Mouse (Mus musculus): ENCODE data around the gene Sinhcaf. TPM values are rescaled to one million over a fixed set of nuclear protein-coding genes. Genes with fewer than 3 reads are reported as not detected.
"Not testable (repeated sequence)": the region's sequence is repeated elsewhere in the genome, so short reads cannot be mapped to it uniquely, and the experiment has no call there.

Gene Sinhcaf
- total and polyA plus RNA-seq, 2 experiments from 2014 or later, result 19.4 to 25.3 TPM

GRCm38 (mm10) chr6:148934961-148935590 is 11.2 kb downstream of the Sinhcaf start:
- Histone ChIP-seq H3K36me3 (ENCODE audit: insufficient read depth) (peaks cover 5% of the 10 kb centered on the region; the same call in 1 of the 2 replicates), H3K9ac (no peak overlapping the region), H3K27me3 (ENCODE audit: insufficient read depth, low read length) (no peaks in the 10 kb centered on the region), H3K9me3 (ENCODE audit: low read length) (no peaks in the 10 kb centered on the region), H3K4me1 (ENCODE audit: insufficient read depth) (no peaks in the 10 kb centered on the region), H3K4me3 (ENCODE audit: low read depth, low read length) (no peak overlapping the region), H3K27ac (ENCODE audit: low read depth, low read length) (no peak overlapping the region), H3K4me2 (ENCODE audit: low read depth) (no peak overlapping the region)
- no peak for DNase-seq
- ATAC-seq, result no peak
- 71% methylated on average over 3 of the region's 3 CpGs for WGBS
- no peak for TF ChIP-seq CTCF (IDR thresholded peaks at IDR 0.05; ENCODE audit: low read depth)

- peak; percentile 19; the same call in 1 of the 2 replicates for TF ChIP-seq CTCF (IDR thresholded peaks at IDR 0.05; ENCODE audit: low read depth)
- DNase-seq (no peak), ATAC-seq (no peak)
- Histone ChIP-seq H3K4me1 (ENCODE audit: insufficient read depth) (no peaks in the 10 kb centered on the region), H3K4me3 (ENCODE audit: low read depth, low read length) (no peak overlapping the region), H3K27me3 (ENCODE audit: insufficient read depth, low read length) (no peaks in the 10 kb centered on the region), H3K4me2 (ENCODE audit: low read depth) (no peak overlapping the region), H3K9me3 (ENCODE audit: low read length) (no peaks in the 10 kb centered on the region), H3K9ac (no peak overlapping the region), H3K27ac (ENCODE audit: low read depth, low read length) (no peak overlapping the region), H3K36me3 (ENCODE audit: insufficient read depth) (peaks cover 18% of the 10 kb centered on the region)
- 87% methylated on average over 6 of the region's 6 CpGs for WGBS
Observed at GRCm38 (mm10) chr6:148931281-148931680, 15.0 kb downstream of the Sinhcaf start.

GRCm38 (mm10) chr6:148918841-148919398 is 27.3 kb downstream of the Sinhcaf start:
- peaks cover 4% of the 10 kb centered on the region for H3K36me3 ChIP-seq (ENCODE audit: insufficient read depth)
- H3K27me3 ChIP-seq (ENCODE audit: insufficient read depth, low read length), result no peaks in the 10 kb centered on the region
- no peak for ATAC-seq
- H3K27ac ChIP-seq (ENCODE audit: low read depth, low read length), result no peak overlapping the region
- no peak for TF ChIP-seq CTCF (IDR thresholded peaks at IDR 0.05; ENCODE audit: low read depth)
- H3K9ac ChIP-seq, result no peak overlapping the region
- DNase-seq, result no peak
- H3K4me1 ChIP-seq (ENCODE audit: insufficient read depth), result no peaks in the 10 kb centered on the region
- no peak overlapping the region for H3K4me3 ChIP-seq (ENCODE audit: low read depth, low read length)
- H3K9me3 ChIP-seq (ENCODE audit: low read length), result no peaks in the 10 kb centered on the region
- no peak overlapping the region for H3K4me2 ChIP-seq (ENCODE audit: low read depth)

GRCm38 (mm10) chr6:148917672-148918071 is 28.6 kb downstream of the Sinhcaf start:
- Histone ChIP-seq H3K4me3 (ENCODE audit: low read depth, low read length) (no peak overlapping the region), H3K4me2 (ENCODE audit: low read depth) (no peak overlapping the region), H3K36me3 (ENCODE audit: insufficient read depth) (peaks cover 4% of the 10 kb centered on the region), H3K27me3 (ENCODE audit: insufficient read depth, low read length) (no peaks in the 10 kb centered on the region), H3K9ac (no peak overlapping the region), H3K9me3 (ENCODE audit: low read length) (no peaks in the 10 kb centered on the region), H3K27ac (ENCODE audit: low read depth, low read length) (no peak overlapping the region), H3K4me1 (ENCODE audit: insufficient read depth) (no peaks in the 10 kb centered on the region)
- WGBS, result 54% methylated on average over 1 of the region's 1 CpGs
- TF ChIP-seq CTCF (IDR thresholded peaks at IDR 0.05; ENCODE audit: low read depth), result no peak
- no peak for DNase-seq
- no peak for ATAC-seq

DNA sequence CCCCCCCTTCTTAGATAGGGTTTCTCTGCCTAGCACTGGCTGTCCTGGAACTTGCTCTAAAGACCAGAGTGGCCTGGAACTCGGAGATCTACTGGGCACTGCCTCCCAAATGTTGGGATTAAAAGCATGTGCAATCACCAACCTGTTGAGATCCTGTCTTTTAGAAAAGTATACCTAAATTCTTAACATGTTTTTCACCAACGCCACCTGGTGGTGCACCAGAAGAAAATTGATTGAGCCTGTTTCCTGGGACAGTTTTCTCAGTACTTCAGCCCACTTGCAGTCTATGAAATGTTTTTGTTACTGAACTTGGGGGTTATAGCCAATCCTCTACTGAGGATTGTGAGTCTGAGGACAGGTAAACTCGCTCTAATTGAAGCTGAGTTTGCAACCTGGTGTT is 29.4 kb downstream of the Sinhcaf start:
- no peak overlapping the region for H3K27ac ChIP-seq (ENCODE audit: low read depth, low read length)
- H3K4me1 ChIP-seq (ENCODE audit: insufficient read depth), result no peaks in the 10 kb centered on the region
- H3K4me3 ChIP-seq (ENCODE audit: low read depth, low read length), result no peak overlapping the region
- no peak overlapping the region for H3K9ac ChIP-seq
- H3K9me3 ChIP-seq (ENCODE audit: low read length), result no peaks in the 10 kb centered on the region
- no peak for ATAC-seq
- peak; percentile 24 for DNase-seq
- no peak overlapping the region for H3K4me2 ChIP-seq (ENCODE audit: low read depth)
- no peaks in the 10 kb centered on the region for H3K27me3 ChIP-seq (ENCODE audit: insufficient read depth, low read length)
- peaks cover 4% of the 10 kb centered on the region for H3K36me3 ChIP-seq (ENCODE audit: insufficient read depth)
- TF ChIP-seq CTCF (IDR thresholded peaks at IDR 0.05; ENCODE audit: low read depth), result peak; percentile 60
- 40% methylated on average over 3 of the region's 3 CpGs for WGBS

GRCm38 (mm10) chr6:148913938-148914337 is 32.3 kb downstream of the Sinhcaf start:
- no peak overlapping the region for H3K4me3 ChIP-seq (ENCODE audit: low read depth, low read length)
- H3K4me2 ChIP-seq (ENCODE audit: low read depth), result no peak overlapping the region
- no peak overlapping the region for H3K27ac ChIP-seq (ENCODE audit: low read depth, low read length)
- H3K9ac ChIP-seq, result no peak overlapping the region
- peak; percentile 84 for TF ChIP-seq CTCF (IDR thresholded peaks at IDR 0.05; ENCODE audit: low read depth)
- no peaks in the 10 kb centered on the region for H3K9me3 ChIP-seq (ENCODE audit: low read length)
- H3K4me1 ChIP-seq (ENCODE audit: insufficient read depth), result no peaks in the 10 kb centered on the region
- H3K27me3 ChIP-seq (ENCODE audit: insufficient read depth, low read length), result no peaks in the 10 kb centered on the region
- H3K36me3 ChIP-seq (ENCODE audit: insufficient read depth), result no peaks in the 10 kb centered on the region
- ATAC-seq (peak; percentile 80), DNase-seq (peak; percentile 85)
- whole genome bisulfite sequencing, result 13% methylated on average over 2 of the region's 2 CpGs

DNA sequence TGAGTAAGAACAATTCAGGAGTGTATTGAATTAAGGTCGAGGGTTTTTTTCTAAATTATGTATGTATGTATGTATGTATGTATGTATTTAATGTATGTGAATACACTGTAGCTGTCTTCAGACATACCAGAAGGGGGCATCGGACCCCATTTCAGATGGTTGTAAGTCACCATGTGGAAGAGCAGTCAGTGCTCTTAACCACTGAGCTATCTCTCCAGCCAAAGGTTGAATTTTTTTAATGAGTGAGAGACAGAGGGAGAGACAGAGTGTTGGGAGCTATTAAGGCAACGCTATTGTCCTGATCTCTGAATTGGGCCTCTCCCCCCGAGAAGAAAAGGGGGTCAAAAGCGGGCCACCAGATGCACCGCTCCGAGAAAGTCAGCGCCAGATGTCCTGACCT is 34.4 kb downstream of the Sinhcaf start:
- not testable (repeated sequence) for H3K4me3 ChIP-seq (ENCODE audit: low read depth, low read length); H3K36me3 ChIP-seq (ENCODE audit: insufficient read depth); H3K9me3 ChIP-seq (ENCODE audit: low read length); DNase-seq; H3K27ac ChIP-seq (ENCODE audit: low read depth, low read length); H3K4me1 ChIP-seq (ENCODE audit: insufficient read depth); H3K4me2 ChIP-seq (ENCODE audit: low read depth); ATAC-seq; H3K27me3 ChIP-seq (ENCODE audit: insufficient read depth, low read length); H3K9ac ChIP-seq
- WGBS, result 85% methylated on average over 8 of the region's 8 CpGs

All from forebrain, postnatal 0 days (tissue).